Mouse (Mus musculus): ENCODE measurements around the gene Lpar5.
A peak's percentile ranks its signal among the peaks of the same experiment; 100 is the strongest.

Lpar5 gene

GRCm38 (mm10) chr6:125129710-125130402 is 62.1 kb downstream of the Lpar5 start:
- DNase-seq (ENCODE audit: low read depth): no peak

- peak; percentile 92 for DNase-seq (ENCODE audit: low read depth)
These were observed 63.8 kb downstream of the Lpar5 start, which contains the start of gene Nop2 for GRCm38 (mm10) chr6:125131302-125132156. Gene Nop2, plus strand, starts transcription at chr6:125131909.

All from c-Kit-positive CD71-positive TER-119-negative erythroid progenitor cells, embryonic 14.5 days (primary cell).